Mouse (Mus musculus) lung, postnatal 0 days (tissue): Measurements from ENCODE around the gene Bud23.

Experiments used
- CTCF ChIP-seq: IDR thresholded peaks from 2 replicates; pipeline ENCODE4 v1.5.1; 2016; ENCODE audit warnings: antibody characterized with exemption, mild to moderate bottlenecking
- EP300 ChIP-seq: IDR thresholded peaks from 2 replicates; pipeline ENCODE4 v1.6.1; 2016; ENCODE audit warnings: antibody characterized with exemption, mild to moderate bottlenecking, control low read depth

DNA sequence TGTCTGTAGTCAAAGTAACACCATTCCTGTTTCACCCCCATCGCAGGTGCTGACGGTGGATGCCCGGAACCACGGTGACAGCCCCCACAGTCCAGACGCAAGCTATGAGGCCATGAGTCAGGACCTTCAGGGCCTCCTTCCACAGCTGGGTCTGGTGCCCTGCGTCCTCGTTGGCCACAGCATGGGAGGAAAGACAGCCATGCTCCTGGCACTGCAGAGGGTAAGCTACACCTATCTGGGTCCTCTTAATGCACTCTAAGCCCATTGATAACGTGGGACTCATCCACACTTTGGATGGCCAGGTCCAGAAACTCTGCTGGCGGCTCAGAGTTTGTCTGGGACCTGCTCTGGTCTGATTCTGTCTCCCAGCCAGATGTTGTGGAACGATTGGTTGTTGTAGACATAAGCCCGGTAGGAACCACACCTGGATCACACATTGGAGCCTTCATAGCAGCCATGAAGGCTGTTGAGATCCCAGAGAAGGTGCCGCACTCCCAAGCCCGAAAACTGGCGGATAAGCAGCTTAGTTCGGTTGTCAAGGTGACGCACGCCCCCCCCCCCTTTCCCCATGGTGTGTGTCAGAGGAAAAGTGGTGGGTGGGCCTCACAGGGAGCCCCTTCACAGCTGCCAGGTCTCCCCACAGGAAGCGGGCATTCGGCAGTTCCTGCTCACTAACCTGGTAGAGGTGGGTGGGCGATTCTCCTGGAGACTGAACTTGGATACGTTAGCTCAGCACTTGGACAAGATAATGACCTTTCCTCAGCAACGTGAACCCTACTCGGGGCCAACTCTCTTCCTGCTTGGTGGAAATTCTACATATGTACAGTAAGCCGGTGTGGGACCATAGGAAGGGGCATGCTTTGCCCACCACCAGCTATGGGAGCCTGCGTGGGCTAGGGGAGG is 53.7 kb downstream of the Bud23 start:
- TF ChIP-seq CTCF = no peak
- no peak for TF ChIP-seq EP300
